Mouse (Mus musculus): Measurements from ENCODE around the gene Fkbp15. TPM values are rescaled to one million over a fixed set of nuclear protein-coding genes. Genes with fewer than 3 reads are reported as not detected.
A peak's percentile ranks its signal among the peaks of the same experiment; 100 is the strongest.

The Fkbp15 gene
- total RNA-seq (2014; fragmentation: Nextera tagmentation) = 29.0 and 33.9 TPM in 2 replicates
- total RNA-seq (2017) = 37.6 and 48.6 TPM in 2 replicates

- ATAC-seq (replicated peaks; ENCODE audit: low FRiP score, low TSS enrichment, poor library complexity, severe bottlenecking) = peak; percentile 100
These were observed at the start of gene Fkbp15, which contains the start of gene Slc31a1 for GRCm38 (mm10) chr4:62360088-62360804. Fkbp15 (minus strand) TSS chr4:62360548. Slc31a1 (plus strand) TSS chr4:62360727.

- no peak for ATAC-seq (replicated peaks; ENCODE audit: low FRiP score, low TSS enrichment, poor library complexity, severe bottlenecking)
These were observed 49.3 kb upstream of the Fkbp15 start for GRCm38 (mm10) chr4:62409615-62410014.

GRCm38 (mm10) chr4:62408601-62409282, 48.4 kb upstream of the Fkbp15 start, which contains the start of the genes Cdc26 and Prpf4:
Cdc26 (minus strand) TSS chr4:62408642.
Prpf4 (plus strand) TSS chr4:62408797.
- ATAC-seq (replicated peaks; ENCODE audit: low FRiP score, low TSS enrichment, poor library complexity, severe bottlenecking) = peak; percentile 96

- peak; percentile 54 for ATAC-seq (replicated peaks; ENCODE audit: low FRiP score, low TSS enrichment, poor library complexity, severe bottlenecking)
These were observed 47.6 kb upstream of the Fkbp15 start for GRCm38 (mm10) chr4:62407730-62408582.

GRCm38 (mm10) chr4:62406133-62406532, 45.8 kb upstream of the Fkbp15 start:
- ATAC-seq (replicated peaks; ENCODE audit: low FRiP score, low TSS enrichment, poor library complexity, severe bottlenecking) = no peak

- no peak for ATAC-seq (replicated peaks; ENCODE audit: low FRiP score, low TSS enrichment, poor library complexity, severe bottlenecking)
These were observed 38.6 kb upstream of the Fkbp15 start for GRCm38 (mm10) chr4:62398956-62399355.

- 0 out of 2 replicates have a peak, but pooled peaks have one; percentile 14 for ATAC-seq (replicated peaks; ENCODE audit: low FRiP score, low TSS enrichment, poor library complexity, severe bottlenecking)
These were observed 37.4 kb upstream of the Fkbp15 start for GRCm38 (mm10) chr4:62397616-62398365.

GRCm38 (mm10) chr4:62395806-62396205, 35.5 kb upstream of the Fkbp15 start:
- ATAC-seq (replicated peaks; ENCODE audit: low FRiP score, low TSS enrichment, poor library complexity, severe bottlenecking) = no peak

GRCm38 (mm10) chr4:62393459-62393858, 33.1 kb upstream of the Fkbp15 start:
- ATAC-seq (replicated peaks; ENCODE audit: low FRiP score, low TSS enrichment, poor library complexity, severe bottlenecking) = no peak

GRCm38 (mm10) chr4:62391892-62392291, 31.5 kb upstream of the Fkbp15 start:
- no peak for ATAC-seq (replicated peaks; ENCODE audit: low FRiP score, low TSS enrichment, poor library complexity, severe bottlenecking)

- ATAC-seq (replicated peaks; ENCODE audit: low FRiP score, low TSS enrichment, poor library complexity, severe bottlenecking) = 0 out of 2 replicates have a peak, but pooled peaks have one; percentile 55
These were observed 29.5 kb upstream of the Fkbp15 start for GRCm38 (mm10) chr4:62389592-62390512.

GRCm38 (mm10) chr4:62385439-62385838, 25.1 kb upstream of the Fkbp15 start:
- no peak for ATAC-seq (replicated peaks; ENCODE audit: low FRiP score, low TSS enrichment, poor library complexity, severe bottlenecking)

- no peak for ATAC-seq (replicated peaks; ENCODE audit: low FRiP score, low TSS enrichment, poor library complexity, severe bottlenecking)
These were observed 23.8 kb upstream of the Fkbp15 start for GRCm38 (mm10) chr4:62384159-62384558.

GRCm38 (mm10) chr4:62383752-62384151, 23.4 kb upstream of the Fkbp15 start:
- no peak for ATAC-seq (replicated peaks; ENCODE audit: low FRiP score, low TSS enrichment, poor library complexity, severe bottlenecking)

GRCm38 (mm10) chr4:62383207-62383606, 22.9 kb upstream of the Fkbp15 start:
- no peak for ATAC-seq (replicated peaks; ENCODE audit: low FRiP score, low TSS enrichment, poor library complexity, severe bottlenecking)

- no peak for ATAC-seq (replicated peaks; ENCODE audit: low FRiP score, low TSS enrichment, poor library complexity, severe bottlenecking)
These were observed 19.5 kb upstream of the Fkbp15 start for GRCm38 (mm10) chr4:62379724-62380381.

GRCm38 (mm10) chr4:62376123-62376522, 15.8 kb upstream of the Fkbp15 start:
- no peak for ATAC-seq (replicated peaks; ENCODE audit: low FRiP score, low TSS enrichment, poor library complexity, severe bottlenecking)

Measured in megakaryocyte-erythroid progenitor cell, adult 5-6 weeks (primary cell).